Mouse (Mus musculus) stomach, postnatal 0 days (tissue): ENCODE measurements around the gene Tln2.

ENCODE experiments used
- CTCF ChIP-seq: IDR thresholded peaks from 2 replicates; pipeline ENCODE4 v1.5.1; 2016; ENCODE audit warnings: antibody characterized with exemption, low read depth, mild to moderate bottlenecking, moderate library complexity
- EP300 ChIP-seq: optimal IDR thresholded peaks from 2 replicates; pipeline ENCODE3; 2016; ENCODE audit warnings: antibody characterized with exemption

GRCm38 (mm10) chr9:67586489-67586888 is 27.0 kb upstream of the Tln2 start:
- no peak for TF ChIP-seq EP300
- no peak for TF ChIP-seq CTCF
